Mouse (Mus musculus) small intestine, adult 2 months (tissue): Measurements from ENCODE around the gene Shld1. TPM values are rescaled to one million over a fixed set of nuclear protein-coding genes. Genes with fewer than 3 reads are reported as not detected.

Source experiments
- H3K27ac ChIP-seq: fragments of 200-500 bp; 2 replicates; pipeline ENCODE4 v1.5.1; 2012; ENCODE audit warnings: low read depth, low read length, control low read depth, inconsistent platforms; ENCODE audit not compliant: insufficient read depth
- H3K27me3 ChIP-seq: fragments of 200-500 bp; 2 replicates; pipeline ENCODE4 v1.6.1; 2012; ENCODE audit warnings: mild to moderate bottlenecking, moderate library complexity, low read length, inconsistent platforms; ENCODE audit not compliant: control insufficient read depth, insufficient read depth
- H3K36me3 ChIP-seq: fragments of 200-500 bp; 2 replicates; pipeline ENCODE4 v1.6.1; 2012; ENCODE audit warnings: mild to moderate bottlenecking, low read length, control low read depth, inconsistent platforms; ENCODE audit not compliant: control insufficient read depth, insufficient read depth
- H3K4me1 ChIP-seq: fragments of 200-500 bp; 2 replicates; pipeline ENCODE4 v1.6.1; 2012; ENCODE audit warnings: low read length, inconsistent platforms, mixed read lengths; ENCODE audit not compliant: control insufficient read depth, insufficient read depth, insufficient read length
- H3K4me3 ChIP-seq: fragments of 200-500 bp; 2 replicates; pipeline ENCODE4 v1.5.1; 2012; ENCODE audit warnings: low read depth, mild to moderate bottlenecking, control low read depth, inconsistent platforms, low read length, moderate library complexity
- CTCF ChIP-seq: fragments of 200-500 bp; IDR thresholded peaks from 2 replicates; pipeline ENCODE4 v1.5.1; 2012; ENCODE audit warnings: low read depth, mild to moderate bottlenecking, control low read depth, inconsistent platforms, low read length, moderate library complexity, mixed read lengths; ENCODE audit not compliant: insufficient replicate concordance, insufficient read length; ENCODE audit errors: extremely low read depth
- POLR2A ChIP-seq: fragments of 200-500 bp; IDR thresholded peaks from 2 replicates; pipeline ENCODE4 v1.6.1; 2012; ENCODE audit warnings: low read depth, mild to moderate bottlenecking, control low read depth, inconsistent platforms, low read length, moderate library complexity
- WGBS: fragments of 180-500 bp; shearing (Covaris S2); methylation state at CpG from one replicate; pipeline ENCODE4 v1.1.7; 2018; 5-methylcytosine and 5-hydroxymethylcytosine counted together
- polyA plus RNA-seq: library from polyadenylated mRNA; depleted of rRNA; stranded (reverse); fragments of >200 nt; gene quantifications from 2 replicates; pipeline ENCODE4 v1.2.3, GENCODE M21; 2012

The Shld1 gene
- polyA plus RNA-seq, 1 experiment, result 8.9 TPM

- no peak overlapping the region for H3K4me3 ChIP-seq
- no peaks in the 10 kb centered on the region for H3K4me1 ChIP-seq
- H3K36me3 ChIP-seq, result no peaks in the 10 kb centered on the region
- no peak overlapping the region for H3K27ac ChIP-seq
- WGBS, result 90% methylated on average over 3 of the region's 3 CpGs
- H3K27me3 ChIP-seq, result no peaks in the 10 kb centered on the region
- no peak for TF ChIP-seq CTCF
- TF ChIP-seq POLR2A, result no peak
Measured at GRCm38 (mm10) chr2:132714946-132715345, 28.2 kb downstream of the Shld1 start.

DNA sequence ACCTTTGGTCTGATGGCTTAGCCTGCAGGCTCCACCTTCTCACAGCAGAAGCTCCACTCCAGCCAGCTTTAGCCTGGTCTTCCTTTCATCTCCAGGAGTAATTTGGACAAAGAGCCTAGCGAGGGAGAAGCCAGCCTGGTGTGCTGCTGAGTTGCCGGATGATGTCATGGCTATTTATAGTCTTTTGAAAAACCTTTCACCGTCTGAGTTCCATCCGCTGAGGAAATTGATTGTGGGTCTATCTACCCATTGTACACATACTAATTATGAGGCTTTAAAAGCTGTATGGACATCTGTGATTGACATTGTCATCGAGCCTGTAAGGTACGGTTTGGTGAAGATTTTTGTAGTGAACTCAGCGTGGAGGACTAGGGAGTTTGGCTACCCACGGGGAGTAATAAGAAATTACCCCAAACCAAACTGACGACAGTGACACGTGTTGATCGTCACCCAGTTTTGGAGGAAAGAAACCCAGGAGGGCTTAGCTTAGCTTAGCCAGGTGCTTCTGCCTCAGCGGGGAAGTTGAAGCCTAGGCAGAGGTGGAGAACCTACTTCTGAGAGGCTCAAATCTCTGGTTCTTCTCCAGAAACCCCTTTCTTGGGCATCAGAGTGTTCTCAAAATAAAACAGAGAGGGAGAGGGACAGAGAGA is 28.8 kb downstream of the Shld1 start:
- 65% methylated on average over 12 of the region's 12 CpGs for WGBS
- TF ChIP-seq POLR2A (no peak), CTCF (no peak)
- H3K4me3 ChIP-seq, result no peak overlapping the region

GRCm38 (mm10) chr2:132716154-132716553 is 29.4 kb downstream of the Shld1 start:
- peak; percentile 80 for TF ChIP-seq CTCF
- no peak for TF ChIP-seq POLR2A
- 35% methylated on average over 5 of the region's 5 CpGs for WGBS

More for the DNA sequence above, 28.8 kb downstream of the Shld1 start:
- no peaks in the 10 kb centered on the region for H3K36me3 ChIP-seq
- no peaks in the 10 kb centered on the region for H3K4me1 ChIP-seq
- no peak overlapping the region for H3K27ac ChIP-seq
- H3K27me3 ChIP-seq, result no peaks in the 10 kb centered on the region

GRCm38 (mm10) chr2:132716901-132717536 is 30.3 kb downstream of the Shld1 start:
- WGBS, result 92% methylated on average over 9 of the region's 9 CpGs
- Histone ChIP-seq H3K4me3 (no peak overlapping the region), H3K27me3 (no peaks in the 10 kb centered on the region), H3K4me1 (no peaks in the 10 kb centered on the region), H3K27ac (no peak overlapping the region), H3K36me3 (no peaks in the 10 kb centered on the region)
- no peak for TF ChIP-seq POLR2A
- no peak for TF ChIP-seq CTCF

More at GRCm38 (mm10) chr2:132716154-132716553, 29.4 kb downstream of the Shld1 start:
- Histone ChIP-seq H3K36me3 (no peaks in the 10 kb centered on the region), H3K4me3 (no peak overlapping the region), H3K27ac (no peak overlapping the region), H3K4me1 (no peaks in the 10 kb centered on the region), H3K27me3 (no peaks in the 10 kb centered on the region)

GRCm38 (mm10) chr2:132717537-132717912 is 30.8 kb downstream of the Shld1 start:
- H3K4me3 ChIP-seq, result no peak overlapping the region
- WGBS, result 90% methylated on average over 5 of the region's 5 CpGs
- H3K4me1 ChIP-seq, result no peaks in the 10 kb centered on the region
- no peaks in the 10 kb centered on the region for H3K27me3 ChIP-seq
- H3K36me3 ChIP-seq, result no peaks in the 10 kb centered on the region
- H3K27ac ChIP-seq, result no peak overlapping the region
- TF ChIP-seq POLR2A, result no peak
- TF ChIP-seq CTCF, result no peak

DNA sequence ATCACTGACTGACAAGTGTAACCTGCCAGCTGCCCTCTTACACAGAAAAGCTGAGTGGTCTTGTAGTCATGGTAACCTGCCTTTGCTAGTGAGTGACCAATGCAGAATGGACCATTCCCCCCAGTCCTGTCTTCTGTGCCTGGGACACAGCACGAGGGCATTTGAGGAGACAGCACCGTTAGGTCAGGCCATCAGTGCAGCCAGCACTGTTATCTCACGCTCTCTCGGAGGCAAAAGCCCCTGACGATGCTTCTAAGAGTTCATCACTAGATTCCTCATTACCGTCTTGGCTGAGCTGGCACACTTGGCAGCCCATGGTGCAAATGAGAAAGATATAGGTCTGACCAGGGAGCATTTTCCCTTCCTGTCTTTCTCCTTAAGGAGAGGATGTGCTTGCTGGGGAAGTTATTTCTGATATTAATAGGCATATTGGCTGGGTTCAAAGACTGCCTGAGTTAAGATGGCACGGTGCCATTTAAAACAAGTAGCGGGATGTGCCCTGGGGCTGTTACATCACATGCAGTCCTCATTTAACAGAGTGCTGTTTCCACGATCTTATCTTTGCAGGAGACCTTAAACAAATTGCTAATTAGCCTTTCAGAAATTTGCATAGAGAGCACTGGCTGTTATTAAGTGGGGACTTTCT is 34.3 kb downstream of the Shld1 start:
- TF ChIP-seq POLR2A, result no peak
- TF ChIP-seq CTCF, result no peak
- WGBS, result 55% methylated on average over 9 of the region's 9 CpGs
- H3K4me1 ChIP-seq, result no peaks in the 10 kb centered on the region; the same call in 1 of the 2 replicates

DNA sequence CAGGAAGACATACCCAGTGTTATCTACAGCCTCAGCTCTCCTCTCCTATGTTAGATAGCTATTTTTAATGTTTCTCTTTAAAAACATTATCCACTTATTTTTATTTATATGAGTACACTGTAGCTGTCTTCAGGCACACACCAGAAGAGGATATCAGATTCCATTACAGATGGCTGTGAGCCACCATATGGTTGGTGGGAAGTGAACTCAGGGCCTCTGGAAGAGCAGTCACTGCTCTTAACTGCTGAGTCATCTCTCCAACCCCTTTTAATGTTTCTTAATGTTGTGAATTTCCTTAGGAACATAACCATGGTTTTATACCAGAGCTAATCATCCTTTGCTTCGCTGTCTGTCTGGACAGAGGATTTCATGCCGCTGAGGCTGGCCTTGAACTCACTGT is 35.1 kb downstream of the Shld1 start:
- no peak overlapping the region for H3K4me3 ChIP-seq
- H3K36me3 ChIP-seq, result no peaks in the 10 kb centered on the region
- 98% methylated on average over 2 of the region's 2 CpGs for WGBS
- H3K27me3 ChIP-seq, result no peaks in the 10 kb centered on the region
- H3K27ac ChIP-seq, result no peak overlapping the region
- H3K4me1 ChIP-seq, result no peaks in the 10 kb centered on the region; the same call in 1 of the 2 replicates
- no peak for TF ChIP-seq POLR2A
- TF ChIP-seq CTCF, result no peak

More for the DNA sequence above, 34.3 kb downstream of the Shld1 start:
- H3K4me3 ChIP-seq, result no peak overlapping the region
- no peaks in the 10 kb centered on the region for H3K27me3 ChIP-seq
- H3K36me3 ChIP-seq, result no peaks in the 10 kb centered on the region
- H3K27ac ChIP-seq, result no peak overlapping the region
